Mouse (Mus musculus) gastrocnemius, postnatal 25 days (tissue): ENCODE measurements around the gene Gramd1b. TPM values are rescaled to one million over a fixed set of nuclear protein-coding genes. Genes with fewer than 3 reads are reported as not detected.
A peak's percentile ranks its signal among the peaks of the same experiment; 100 is the strongest.

ENCODE experiments used
- DNase-seq: peaks from one replicate; pipeline ENCODE4 v3.0.0; 2022
- total RNA-seq, 2 experiments: library from RNA; stranded (reverse); gene quantifications; 1 replicate in 1 of 2; 2 replicates in 1 of 2; pipeline ENCODE4 v1.2.3; 2021

The Gramd1b gene
- total RNA-seq, 2 experiments from 2014 or later, result 6.1 to 7.4 TPM

DNA sequence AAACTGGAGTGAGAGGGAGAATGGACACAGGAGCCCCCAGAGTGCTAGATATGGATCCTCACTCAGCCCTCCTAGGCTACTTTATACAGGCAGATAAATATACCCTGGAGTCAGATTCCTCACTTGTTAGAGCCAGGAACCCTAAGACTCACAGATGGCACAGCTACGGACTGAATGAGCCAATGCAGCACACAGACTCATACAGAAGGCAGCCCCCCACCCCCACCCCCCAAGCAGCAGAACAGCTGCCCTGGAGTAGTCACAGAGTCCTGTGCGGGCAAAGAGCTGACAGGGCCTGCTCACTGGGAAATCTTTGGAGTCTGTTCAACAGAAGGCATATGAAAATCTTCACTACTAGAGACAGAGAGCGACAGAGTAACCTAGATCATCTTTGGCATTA lies 223.9 kb downstream of the Gramd1b start:
- DNase-seq, result no peak

DNA sequence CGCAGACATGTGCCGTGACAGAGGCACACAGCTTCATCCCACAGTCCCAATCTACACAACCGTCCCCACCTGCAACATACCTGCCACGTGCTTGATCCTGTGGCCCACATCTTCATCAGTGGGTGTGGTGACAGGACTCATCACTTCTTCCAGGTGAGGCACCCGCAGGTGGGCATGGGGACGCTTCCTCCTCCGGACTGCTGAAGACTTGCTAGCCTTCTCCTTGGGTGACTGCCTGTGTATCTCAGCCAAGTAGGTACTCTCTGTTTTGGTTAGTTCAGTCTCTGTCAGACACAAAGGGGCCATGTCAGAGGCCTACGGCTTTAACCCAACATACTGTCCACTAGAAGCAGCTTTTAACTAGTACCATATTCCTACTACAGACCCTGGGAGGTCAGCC lies 226.9 kb downstream of the Gramd1b start:
- DNase-seq, result no peak

DNA sequence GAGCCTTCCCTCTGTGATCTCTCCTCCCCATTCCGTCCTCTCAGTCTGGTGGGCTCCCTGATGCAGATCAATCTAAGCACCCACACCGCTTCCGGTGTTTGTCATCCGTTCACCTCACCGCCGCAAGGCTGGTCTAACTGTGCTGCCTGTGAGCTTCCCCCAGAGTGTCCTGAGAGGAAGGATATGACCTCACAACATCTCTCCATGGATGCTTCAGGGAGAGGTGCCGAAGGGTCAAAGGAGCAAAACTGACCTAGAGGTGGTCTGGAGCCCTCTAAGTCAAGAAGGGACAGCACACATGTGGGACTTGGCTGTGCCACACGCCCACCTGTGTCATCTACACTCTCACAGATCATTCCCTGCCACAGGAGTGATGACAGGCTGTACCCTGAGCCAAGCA lies 228.8 kb downstream of the Gramd1b start:
- no peak for DNase-seq

DNA sequence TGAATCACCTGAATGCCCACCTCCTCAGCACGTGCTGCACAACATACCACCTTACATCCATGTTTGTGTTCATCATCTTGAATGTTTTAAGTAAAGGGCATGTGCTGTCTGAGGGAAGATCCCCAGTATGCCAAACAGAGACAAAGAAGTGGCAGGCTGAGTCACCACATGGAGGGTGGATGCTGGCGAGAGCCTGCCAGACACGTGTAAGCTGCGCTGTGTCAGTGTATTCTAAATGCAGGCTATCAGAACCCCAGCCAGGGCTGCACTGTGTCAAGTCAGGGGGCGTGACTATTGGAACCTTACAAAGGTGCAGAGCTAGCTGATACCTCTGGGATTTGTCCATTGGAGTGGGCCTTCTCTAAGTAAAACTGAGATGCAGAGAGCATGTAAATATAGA lies 229.7 kb downstream of the Gramd1b start:
- DNase-seq, result no peak

DNA sequence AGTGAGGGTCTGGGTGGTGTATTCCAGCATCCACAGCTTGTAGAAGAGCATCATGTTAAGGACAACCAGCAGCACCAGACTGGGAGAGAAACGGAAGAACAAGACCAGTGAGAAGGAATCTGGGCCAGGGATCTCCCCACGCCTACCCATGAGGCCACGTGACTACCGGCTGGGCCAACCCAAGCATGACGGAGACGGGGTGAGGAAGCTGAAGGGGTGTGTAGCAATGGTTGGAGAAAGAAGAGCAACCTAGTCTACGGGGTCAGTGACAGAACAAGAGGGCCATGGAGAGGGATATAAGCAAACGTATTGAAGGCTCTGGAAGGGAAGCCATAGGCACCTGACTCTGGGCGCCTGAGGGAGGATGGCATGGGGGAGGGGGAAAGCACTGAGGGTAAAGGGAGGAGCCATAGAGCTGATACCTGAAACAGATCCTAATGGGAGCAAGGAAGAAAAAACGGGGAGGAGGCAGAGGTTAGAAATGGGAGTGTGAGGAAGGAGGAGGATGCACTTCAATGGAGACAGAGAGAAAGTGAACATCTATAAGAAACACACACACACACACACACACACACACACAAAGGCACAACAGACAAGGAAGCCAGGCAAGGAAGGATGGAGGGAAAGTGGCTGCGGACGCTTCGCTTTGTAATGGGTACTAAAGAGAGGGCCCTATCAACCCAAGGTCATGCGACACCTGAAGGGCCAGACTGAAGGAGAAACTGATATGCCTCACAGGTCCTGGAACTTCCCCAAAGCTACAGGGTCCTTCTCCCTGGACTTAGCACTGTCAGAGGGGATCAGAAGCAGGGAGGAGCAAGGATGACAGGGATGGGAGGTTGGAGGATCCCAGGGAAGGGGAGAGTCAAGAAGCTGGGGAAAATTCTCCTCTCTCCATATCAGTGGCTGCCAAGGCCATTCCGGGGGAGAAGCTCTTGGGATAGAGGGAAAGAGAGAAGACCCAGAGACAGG lies 230.9 kb downstream of the Gramd1b start:
- no peak for DNase-seq

DNA sequence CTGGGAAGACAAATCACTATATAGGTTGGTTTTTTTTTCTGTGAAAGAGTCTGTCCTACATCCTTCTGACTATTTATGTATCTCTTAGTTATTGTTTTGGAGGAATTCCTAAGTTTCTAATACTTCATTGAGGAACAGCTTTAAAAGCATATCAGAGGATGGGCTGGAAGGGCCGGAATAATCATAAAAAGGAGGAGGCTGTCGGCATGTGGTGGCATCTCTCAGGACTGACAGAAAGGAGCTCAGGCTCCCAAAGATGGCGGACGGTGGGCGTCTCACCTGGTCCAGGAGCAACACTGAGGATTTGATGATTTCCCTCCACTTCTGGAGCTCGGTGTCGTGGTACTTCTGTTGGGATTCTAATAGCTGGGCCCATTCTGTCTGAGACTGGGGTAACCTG lies 231.9 kb downstream of the Gramd1b start:
- no peak for DNase-seq

DNA sequence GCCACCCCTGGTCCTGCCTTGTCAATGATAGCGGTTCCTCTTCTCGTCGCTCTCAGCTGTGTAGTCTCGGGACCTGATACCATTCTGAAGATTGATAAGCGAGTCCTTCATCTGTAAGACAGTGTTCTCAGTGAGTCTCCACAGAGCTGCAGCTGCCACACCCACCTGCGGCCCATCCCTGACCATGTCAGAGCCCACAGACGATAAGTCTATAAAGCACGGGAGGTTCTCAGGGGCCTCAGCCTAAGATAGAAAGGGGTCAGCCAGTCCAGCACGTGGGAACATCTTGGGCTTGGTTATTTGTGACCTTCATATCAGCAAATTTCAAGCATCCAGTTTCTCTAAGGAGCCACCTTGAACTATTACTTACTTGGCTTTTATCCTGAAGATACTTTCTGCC lies 233.2 kb downstream of the Gramd1b start:
- DNase-seq, result no peak

DNA sequence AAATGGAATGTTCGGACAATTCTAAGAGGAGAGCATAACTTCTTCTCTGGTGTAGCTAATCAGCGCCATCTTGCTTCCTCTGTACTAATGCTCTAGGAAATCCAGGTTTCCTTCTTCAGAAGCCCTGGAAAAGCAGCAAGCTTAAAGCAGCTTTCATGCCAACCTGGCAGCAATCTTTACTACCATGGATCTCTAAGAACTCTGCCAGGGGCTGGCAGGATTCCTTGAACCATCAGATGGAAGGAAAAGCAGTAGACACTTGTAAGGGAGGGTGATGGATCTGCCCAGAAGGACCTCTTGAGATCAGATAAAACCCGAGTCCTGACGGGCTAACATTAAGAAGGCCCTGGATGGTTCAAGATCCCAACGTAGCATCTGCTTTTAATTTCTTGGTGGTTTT lies 234.9 kb downstream of the Gramd1b start:
- no peak for DNase-seq

DNA sequence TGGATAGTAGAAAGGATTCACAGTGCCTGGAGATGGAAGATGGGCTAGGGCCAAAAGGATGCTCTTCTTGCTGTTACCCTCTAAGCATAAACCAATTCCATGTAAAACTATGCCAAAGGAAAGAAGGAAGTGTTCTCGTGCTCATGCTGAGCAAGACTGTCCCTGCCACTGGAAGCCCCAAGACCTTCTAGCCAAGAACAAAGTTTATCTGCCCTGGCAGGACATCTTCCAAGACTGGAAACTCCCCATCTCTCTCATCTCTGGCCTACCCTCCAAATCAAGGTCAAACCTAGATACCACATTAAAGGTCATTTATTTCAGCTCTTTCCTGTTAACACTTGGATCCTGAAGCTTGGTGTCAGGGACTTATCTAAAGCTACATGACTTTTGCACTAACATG lies 236.3 kb downstream of the Gramd1b start:
- no peak for DNase-seq

DNA sequence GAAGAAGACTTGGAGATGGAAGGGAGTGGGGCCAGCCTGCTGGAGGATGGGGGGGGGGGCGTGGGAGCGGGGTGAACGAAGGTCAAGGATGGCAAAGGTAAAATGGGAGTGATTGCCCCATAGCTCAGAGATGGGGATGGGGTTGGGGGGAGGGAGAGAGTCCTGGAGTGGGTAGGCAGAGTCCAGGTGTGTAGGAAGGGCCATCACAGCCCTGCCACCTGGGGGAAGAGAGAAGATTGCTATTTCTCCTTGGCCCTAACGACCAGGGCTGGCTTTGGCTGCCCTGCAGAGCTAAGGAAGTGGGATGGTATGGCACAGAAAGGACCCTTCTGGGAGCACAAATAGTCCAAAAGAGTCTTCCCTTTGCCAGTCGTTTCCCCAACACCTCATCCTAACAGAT lies 237.0 kb downstream of the Gramd1b start:
- no peak for DNase-seq

DNA sequence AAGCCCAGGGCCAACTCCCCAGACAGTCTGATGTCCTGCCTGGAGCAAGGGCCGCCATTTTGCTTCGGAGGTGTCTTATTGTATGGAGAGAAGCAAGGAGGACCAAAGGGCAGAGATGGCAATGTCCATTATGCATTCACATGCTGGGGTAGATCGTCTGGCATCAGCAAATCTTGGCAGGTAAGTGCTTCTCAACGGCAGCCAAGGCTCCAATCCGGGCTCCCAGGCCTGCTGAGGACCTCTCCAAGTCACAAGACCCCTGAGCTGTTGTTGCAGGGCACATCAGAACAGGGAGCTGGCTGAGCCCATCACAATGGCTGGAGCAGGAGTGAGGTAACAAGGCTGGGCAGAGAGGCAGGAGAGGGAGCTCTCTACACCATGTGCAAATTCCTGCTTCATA lies 237.4 kb downstream of the Gramd1b start:
- no peak for DNase-seq

DNA sequence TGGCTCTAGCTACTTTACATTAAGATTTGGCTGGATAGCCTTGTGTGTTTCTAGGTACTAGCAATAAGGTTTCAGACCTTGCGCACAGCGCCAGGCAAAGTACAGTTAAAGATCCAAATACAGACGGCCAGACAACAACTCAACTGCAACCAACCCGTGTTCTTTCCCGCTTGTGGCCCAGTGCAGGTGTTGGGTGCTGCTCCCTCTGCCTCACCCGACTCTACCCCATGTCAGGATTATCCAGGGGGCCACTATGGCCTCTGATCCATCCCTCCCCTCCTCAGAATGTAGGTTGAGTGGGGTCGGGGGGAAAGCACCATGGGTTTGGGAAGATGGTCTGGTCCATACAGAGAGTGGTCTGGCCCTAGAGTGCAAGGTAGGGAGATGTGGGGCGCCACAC lies 237.9 kb downstream of the Gramd1b start:
- no peak for DNase-seq

DNA sequence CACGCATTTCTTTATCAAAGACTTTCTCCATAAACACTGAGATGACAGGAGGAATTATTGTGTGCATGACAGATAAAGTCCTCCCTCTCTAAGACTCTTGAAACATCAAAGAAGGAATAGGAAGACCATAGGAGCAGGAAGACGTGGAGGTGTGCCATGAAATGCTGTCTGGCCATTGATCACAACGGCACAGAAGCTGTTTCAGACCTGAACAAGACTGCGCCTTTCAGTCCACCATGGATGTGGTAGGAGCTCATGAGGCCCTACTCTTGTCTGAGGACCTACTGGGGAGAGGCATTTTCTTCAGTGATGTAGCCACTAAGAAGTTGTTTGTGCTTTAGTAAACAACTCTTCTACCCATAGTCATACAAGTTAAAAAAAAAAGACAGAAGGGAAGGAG lies 238.7 kb downstream of the Gramd1b start:
- no peak for DNase-seq

DNA sequence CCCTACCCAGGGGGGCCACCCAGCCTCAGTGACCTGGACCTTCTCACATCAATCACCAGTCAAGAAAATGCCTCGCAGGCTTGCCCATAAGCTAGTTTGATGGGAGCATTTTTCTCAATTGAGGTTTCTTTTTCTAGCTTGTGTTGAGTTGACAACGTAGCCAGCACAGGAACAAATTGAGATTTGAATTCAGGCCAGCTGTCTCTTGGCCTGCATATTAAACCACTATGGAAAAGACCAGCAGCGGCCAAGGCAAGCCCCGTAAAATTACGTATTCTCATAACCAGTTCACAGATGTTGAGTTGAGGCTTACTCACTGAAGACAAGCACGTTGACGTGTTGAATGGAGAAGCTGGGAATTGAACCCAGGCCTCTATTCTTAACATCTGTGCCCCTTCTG lies 248.2 kb downstream of the Gramd1b start:
- no peak for DNase-seq

DNA sequence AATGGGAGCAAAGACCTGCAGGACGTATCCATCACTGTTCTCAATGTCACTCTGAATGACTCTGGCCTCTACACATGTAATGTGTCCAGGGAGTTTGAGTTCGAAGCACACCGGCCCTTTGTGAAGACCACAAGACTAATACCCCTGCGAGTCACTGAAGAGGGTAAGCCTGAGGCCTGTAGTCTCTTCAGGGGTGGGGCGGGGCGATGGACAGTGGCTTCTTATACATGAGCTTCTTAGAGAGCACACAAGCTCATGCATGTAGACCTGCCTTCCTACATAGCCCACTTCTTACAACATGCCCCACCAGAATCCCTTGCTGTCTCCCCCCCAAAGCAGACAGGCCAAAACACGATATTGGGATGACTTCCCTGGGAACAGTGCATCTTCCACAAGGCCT lies 251.7 kb downstream of the Gramd1b start:
- no peak for DNase-seq

DNA sequence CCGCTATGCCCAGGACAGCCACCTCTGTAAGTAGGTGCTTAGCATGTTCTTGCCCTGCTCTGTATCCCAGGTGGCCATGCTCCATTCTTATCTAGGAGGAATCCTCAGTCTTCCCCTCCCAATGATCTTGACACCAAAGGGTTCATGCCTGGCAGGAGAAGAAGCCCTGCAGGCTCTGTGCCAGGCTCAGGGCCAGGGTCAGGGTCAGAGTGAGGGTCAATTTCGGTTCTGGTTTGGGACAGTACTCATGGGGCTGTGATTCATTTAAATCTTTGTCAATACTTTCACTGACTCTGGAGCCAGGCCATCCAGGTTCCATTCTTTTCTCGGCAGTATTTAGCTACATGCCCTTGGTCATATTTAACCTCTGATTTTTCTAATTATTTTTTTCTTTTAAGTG lies 253.5 kb downstream of the Gramd1b start:
- DNase-seq, result no peak

DNA sequence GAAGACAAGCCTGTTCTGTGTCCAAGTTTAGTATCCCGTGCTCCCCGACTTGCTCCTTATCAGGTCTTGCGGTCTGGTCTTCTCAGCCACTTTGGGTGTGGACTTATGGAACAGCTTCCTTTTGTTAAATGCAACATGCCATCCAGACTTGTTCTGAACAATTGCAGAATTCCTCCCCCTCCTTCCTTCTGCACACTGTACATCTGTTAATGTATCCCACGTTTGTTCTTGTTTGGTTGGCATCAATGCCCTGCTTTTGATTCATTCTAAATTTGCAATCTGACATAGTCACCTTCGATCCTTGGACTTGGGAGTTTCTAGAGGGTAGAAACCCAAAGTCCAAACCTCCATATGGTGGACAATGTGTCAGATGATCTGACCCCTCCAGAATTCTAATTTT lies 255.3 kb downstream of the Gramd1b start:
- no peak for DNase-seq

DNA sequence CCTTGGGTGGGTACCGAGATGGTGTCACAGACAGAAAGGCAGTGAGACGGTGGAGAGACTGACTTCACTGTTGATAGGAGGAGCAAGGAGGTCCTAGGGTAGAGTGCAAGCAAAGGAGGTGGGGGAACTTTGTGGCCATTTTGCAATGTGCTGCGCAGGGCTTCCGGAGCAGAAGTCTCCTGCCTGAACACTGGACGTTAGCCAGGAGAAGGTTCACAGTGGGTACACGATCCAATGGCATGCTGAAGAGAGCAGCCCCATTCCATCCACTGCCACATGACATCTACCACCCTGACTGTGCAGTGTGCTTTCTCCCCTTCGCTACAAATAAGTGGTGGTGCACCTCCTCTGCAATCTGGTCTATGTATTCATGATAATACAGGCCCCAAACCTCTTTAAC lies 258.4 kb downstream of the Gramd1b start:
- DNase-seq, result no peak

DNA sequence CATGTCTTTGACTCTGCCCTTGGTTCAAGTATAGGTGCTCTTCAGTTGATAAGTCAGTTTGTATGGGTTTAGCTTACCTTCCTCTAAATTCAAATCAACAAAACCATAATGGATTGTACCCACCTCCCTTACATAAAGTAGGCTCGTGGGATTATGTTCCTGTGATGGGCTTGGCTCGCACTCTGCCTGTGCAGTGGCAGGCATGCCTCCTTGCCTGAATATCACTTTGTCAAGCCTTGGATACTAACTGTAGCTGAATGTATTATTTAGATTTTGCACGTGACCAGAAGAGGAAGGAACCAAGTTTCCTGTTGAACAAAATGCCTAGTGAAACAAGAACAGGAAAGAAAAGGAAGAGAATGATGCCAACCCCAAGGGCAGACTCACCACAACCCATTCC lies 260.1 kb downstream of the Gramd1b start:
- no peak for DNase-seq

DNA sequence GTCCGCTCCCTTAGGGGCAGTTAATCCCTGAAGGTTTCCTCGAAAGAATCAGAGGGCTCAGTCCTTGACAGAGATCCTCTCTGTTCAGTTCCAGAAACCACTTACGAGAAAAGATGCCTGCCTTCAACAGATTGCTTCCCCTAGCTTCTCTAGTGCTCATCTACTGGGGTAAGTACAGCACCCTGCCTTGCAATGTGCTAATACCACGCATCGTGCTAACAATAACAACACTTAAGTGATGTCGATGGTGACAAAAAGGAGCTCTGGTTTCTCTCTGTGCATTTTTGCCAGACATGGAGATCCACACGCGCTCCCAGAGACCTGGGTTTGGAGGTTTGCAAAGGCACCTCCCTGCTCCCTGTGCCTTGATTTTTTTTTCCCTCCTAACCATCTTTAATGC lies 261.3 kb downstream of the Gramd1b start:
- DNase-seq, result no peak

DNA sequence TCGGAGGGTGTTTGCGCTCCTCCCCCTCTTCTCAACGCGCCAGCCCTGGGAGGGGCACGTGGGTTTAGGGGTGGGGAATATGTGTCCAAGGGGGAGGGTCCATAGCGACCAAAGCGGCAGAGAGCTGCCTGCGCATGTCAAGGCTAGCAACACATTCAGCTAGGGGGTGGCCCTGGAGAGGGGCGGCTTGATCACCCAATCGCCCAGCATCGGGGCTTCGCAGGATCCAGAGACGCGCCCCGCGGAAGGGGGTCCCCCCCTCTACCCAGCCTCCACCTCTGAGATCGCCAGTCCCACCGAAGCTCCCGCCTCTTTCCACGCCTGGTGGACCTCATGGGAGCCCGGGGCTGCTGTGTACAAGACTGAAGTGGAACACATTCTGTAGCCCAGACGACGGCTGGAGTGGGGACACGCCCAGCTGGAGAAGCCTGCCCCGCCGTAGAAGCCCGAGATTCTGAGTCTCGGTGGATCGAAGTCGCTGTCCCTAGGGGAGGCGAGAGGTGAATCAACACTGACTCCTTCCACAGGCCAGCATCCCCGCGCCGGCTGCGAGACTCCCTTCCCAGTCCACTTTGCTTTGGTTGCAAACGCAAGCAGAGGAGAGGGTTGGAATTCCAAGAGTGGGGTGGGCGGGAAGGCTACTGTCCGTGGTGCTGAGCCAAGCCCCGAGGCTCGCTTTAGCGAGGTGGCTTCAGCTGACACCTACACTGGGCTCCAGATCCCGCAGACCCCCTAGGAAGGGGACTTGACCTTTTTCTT lies 261.9 kb downstream of the Gramd1b start, which contains the start of gene Scn3b:
Scn3b (plus strand) TSS at position 115 of the 759 bp plus-strand sequence.
- DNase-seq, result peak; percentile 52

DNA sequence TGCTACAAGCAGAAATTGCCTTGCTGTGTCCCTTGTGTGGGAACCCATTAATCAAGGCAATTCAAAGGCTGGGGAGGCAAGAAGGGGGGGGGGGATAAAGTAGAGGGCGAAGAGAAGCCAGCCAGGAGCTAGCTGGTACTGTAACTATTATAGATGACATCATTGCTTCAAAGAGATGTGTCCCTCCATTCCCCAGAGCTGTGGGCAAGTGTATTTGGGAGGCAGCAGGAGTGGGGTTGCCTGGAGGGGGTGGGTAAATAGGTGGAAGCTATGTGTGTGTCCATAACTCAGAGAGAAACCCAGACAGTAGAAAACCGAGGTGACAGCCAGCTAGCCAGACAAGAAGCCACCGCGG lies 262.5 kb downstream of the Gramd1b start:
- DNase-seq, result no peak

DNA sequence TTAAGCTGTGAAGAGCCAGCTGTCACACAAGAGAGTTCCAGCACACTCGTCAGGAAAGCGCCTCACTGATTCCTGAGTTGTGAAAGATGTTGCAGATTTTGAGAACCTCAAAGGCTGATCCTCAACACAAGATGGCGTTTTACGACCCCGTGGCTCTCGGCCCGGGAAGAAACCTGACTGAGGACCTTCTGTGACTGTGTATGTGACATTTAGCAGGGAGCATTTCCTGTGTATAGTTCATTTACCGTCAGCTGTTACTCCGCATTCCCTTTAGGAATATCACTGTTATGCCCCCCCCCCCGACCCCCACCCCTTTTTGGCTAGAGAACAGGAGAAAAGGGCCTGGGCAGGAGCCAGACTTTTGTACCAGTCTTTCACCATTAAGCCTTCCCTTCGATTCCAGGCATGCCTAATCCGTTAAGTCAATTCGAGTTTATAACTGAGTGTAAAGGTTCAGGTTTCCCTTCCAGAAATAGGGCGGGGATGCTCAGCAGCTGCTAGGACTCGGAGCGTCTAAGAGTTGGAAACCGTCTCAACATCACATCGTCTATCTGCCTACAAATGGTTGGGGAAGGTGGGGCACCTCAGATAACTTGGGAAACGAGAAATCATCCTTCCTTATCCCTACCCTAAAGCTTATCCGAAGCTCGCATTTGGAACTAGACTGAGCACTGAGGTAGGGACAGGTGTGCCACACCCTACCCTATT lies 263.0 kb downstream of the Gramd1b start:
- DNase-seq, result no peak
